Mouse (Mus musculus) MEL-GATA-1-ER (cell line): Measurements from ENCODE around the gene Iqcd.

ENCODE experiments used
- DNase-seq: peaks from one replicate; pipeline ENCODE4 v3.0.0-alpha.2; 2012; ENCODE audit warnings: low read depth; ENCODE audit errors: extremely low read depth

Iqcd gene

GRCm38 (mm10) chr5:120627515-120628300 is 38.9 kb downstream of the Iqcd start:
- DNase-seq, result no peak

GRCm38 (mm10) chr5:120628624-120629023 is 39.8 kb downstream of the Iqcd start:
- no peak for DNase-seq

GRCm38 (mm10) chr5:120631128-120631527 is 42.3 kb downstream of the Iqcd start:
- no peak for DNase-seq

GRCm38 (mm10) chr5:120631892-120632291 is 43.1 kb downstream of the Iqcd start:
- no peak for DNase-seq

GRCm38 (mm10) chr5:120634131-120634530 is 45.3 kb downstream of the Iqcd start, which contains the start of gene Cfap73:
TSS of gene Cfap73 (minus strand) at chr5:120634235.
- DNase-seq, result no peak

GRCm38 (mm10) chr5:120634860-120635259 is 46.0 kb downstream of the Iqcd start:
- no peak for DNase-seq

- DNase-seq, result no peak
These were observed 46.8 kb downstream of the Iqcd start for GRCm38 (mm10) chr5:120635633-120636032.

GRCm38 (mm10) chr5:120640094-120640493 is 51.3 kb downstream of the Iqcd start:
- DNase-seq, result no peak

- DNase-seq, result no peak
These were observed 54.7 kb downstream of the Iqcd start for GRCm38 (mm10) chr5:120643365-120644085.

GRCm38 (mm10) chr5:120644227-120644626 is 55.4 kb downstream of the Iqcd start:
- no peak for DNase-seq

GRCm38 (mm10) chr5:120645851-120646250 is 57.0 kb downstream of the Iqcd start:
- no peak for DNase-seq

GRCm38 (mm10) chr5:120647361-120647760 is 58.5 kb downstream of the Iqcd start:
- no peak for DNase-seq

GRCm38 (mm10) chr5:120647814-120648491 is 59.1 kb downstream of the Iqcd start:
- DNase-seq, result no peak

GRCm38 (mm10) chr5:120648569-120649373 is 60.0 kb downstream of the Iqcd start, which contains the start of gene Rasal1:
TSS of gene Rasal1 (plus strand) at chr5:120648812.
- peak; percentile 77 for DNase-seq

- DNase-seq, result no peak
These were observed 60.6 kb downstream of the Iqcd start for GRCm38 (mm10) chr5:120649374-120649933.

GRCm38 (mm10) chr5:120649938-120650337 is 61.1 kb downstream of the Iqcd start:
- DNase-seq, result no peak

- DNase-seq, result no peak
These were observed 62.4 kb downstream of the Iqcd start for GRCm38 (mm10) chr5:120651230-120651629.

GRCm38 (mm10) chr5:120652915-120653701 is 64.3 kb downstream of the Iqcd start:
- no peak for DNase-seq

- no peak for DNase-seq
These were observed 65.1 kb downstream of the Iqcd start for GRCm38 (mm10) chr5:120653873-120654272.

GRCm38 (mm10) chr5:120656281-120656751 is 67.5 kb downstream of the Iqcd start:
- DNase-seq, result no peak
